Comparison of ENCODE assay signal across 9 mouse cellular contexts in the genomic region with DNA sequence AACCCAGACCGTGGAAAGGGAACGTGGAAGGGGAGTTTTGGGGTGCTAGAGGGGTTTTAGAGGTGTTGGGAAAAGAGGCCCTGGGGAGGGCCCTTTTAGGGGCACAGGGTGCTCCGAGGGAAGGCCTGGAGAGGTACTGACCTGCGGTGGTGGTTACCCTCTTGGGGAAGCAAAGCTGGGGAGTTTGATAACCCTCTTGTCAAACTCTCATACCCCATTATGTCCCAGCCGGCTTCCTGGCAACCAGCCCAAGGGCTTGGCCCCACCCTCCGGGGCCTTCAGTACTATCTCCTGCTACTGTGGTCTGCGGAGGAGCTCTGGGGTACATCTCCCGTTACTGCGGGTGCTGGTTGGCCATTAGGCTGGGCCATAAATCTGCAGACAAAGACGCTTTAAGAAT. TPM values are rescaled to one million over a fixed set of nuclear protein-coding genes. Genes with fewer than 3 reads are reported as not detected.
DNase-seq lines count a peak whose midpoint lies in the region; ATAC-seq and TF ChIP-seq lines count a peak whose summit lies in the region.
"Had no signal": no experiment of that assay in that cellular context is flagged by ENCODE, and none has a peak within 500 bp of the region (broad histone marks: within the 10 kb centered on the region; RNA-seq: fewer than 3 reads in every experiment).

No protein-coding gene starts in this region.

- peaks cover 6% of the 10 kb centered on the region for H3K4me1 ChIP-seq in lung, embryonic 14.5 days (ENCODE audit: insufficient read depth)
- peaks cover 4% of the 10 kb centered on the region; the same call in 1 of the 2 replicates for H3K4me1 ChIP-seq in heart, postnatal 0 days (ENCODE audit: control insufficient read depth, insufficient read depth)
- peaks cover 27% of the 10 kb centered on the region for H3K4me1 ChIP-seq in liver, embryonic 12.5 days
- H3K4me1 ChIP-seq in stomach, embryonic 14.5 days (ENCODE audit: control insufficient read depth, insufficient read depth, low read length), result peaks cover 9% of the 10 kb centered on the region; the same call in 1 of the 2 replicates

- no peak for ATAC-seq in lung, embryonic 14.5 days (ENCODE audit: insufficient read depth)
- ATAC-seq in heart, postnatal 0 days (ENCODE audit: insufficient read depth, low read depth), result no peak
- peak; percentile 47; the same call in 1 of the 2 replicates for ATAC-seq in liver, embryonic 12.5 days
- ATAC-seq in stomach, embryonic 14.5 days (ENCODE audit: insufficient number of reproducible peaks, insufficient read depth, low FRiP score, low read depth), result no peak

- H3K36me3 ChIP-seq in lung, embryonic 14.5 days (ENCODE audit: insufficient read depth), result no peaks in the 10 kb centered on the region
- no peaks in the 10 kb centered on the region for H3K36me3 ChIP-seq in heart, postnatal 0 days (replicated peaks; ENCODE audit: control insufficient read depth, insufficient read depth, low read length)
- no peaks in the 10 kb centered on the region for H3K36me3 ChIP-seq in liver, embryonic 12.5 days
- no peaks in the 10 kb centered on the region for H3K36me3 ChIP-seq in stomach, embryonic 14.5 days (ENCODE audit: control insufficient read depth, insufficient read depth, low read length)

- peaks cover 44% of the 10 kb centered on the region for H3K27me3 ChIP-seq in lung, embryonic 14.5 days (ENCODE audit: insufficient read depth, low read length)
- peaks cover 40% of the 10 kb centered on the region for H3K27me3 ChIP-seq in heart, postnatal 0 days (ENCODE audit: control insufficient read depth, insufficient read depth, low read length)
- H3K27me3 ChIP-seq in liver, embryonic 12.5 days (replicated peaks), result peaks cover 66% of the 10 kb centered on the region
- peaks cover 28% of the 10 kb centered on the region for H3K27me3 ChIP-seq in stomach, embryonic 14.5 days (ENCODE audit: control insufficient read depth, insufficient read depth, low read length)

- no peak overlapping the region for H3K27ac ChIP-seq in lung, embryonic 14.5 days (ENCODE audit: low read depth)
- H3K27ac ChIP-seq in heart, postnatal 0 days (ENCODE audit: low read depth), result no peak overlapping the region
- H3K27ac ChIP-seq in liver, embryonic 12.5 days, result no peak overlapping the region
- H3K27ac ChIP-seq in stomach, embryonic 14.5 days (ENCODE audit: low read length), result no peak overlapping the region

- WGBS in lung, embryonic 14.5 days, result 10% methylated on average over 10 of the region's 10 CpGs
- 11% methylated on average over 10 of the region's 10 CpGs for WGBS in heart, postnatal 0 days
- WGBS in liver, embryonic 12.5 days (ENCODE audit: insufficient replicate concordance), result 3% methylated on average over 10 of the region's 10 CpGs
- WGBS in stomach, embryonic 14.5 days, result 13% methylated on average over 10 of the region's 10 CpGs

- no peak for TF ChIP-seq CTCF in lung, embryonic 14.5 days (IDR thresholded peaks at IDR 0.05; ENCODE audit: low read depth)
- TF ChIP-seq CTCF in heart, postnatal 0 days (IDR thresholded peaks at IDR 0.05; ENCODE audit: low read depth), result no peak

- H3K9ac ChIP-seq in lung, embryonic 14.5 days, result 0 out of 2 replicates have a peak overlapping the region, but pooled peaks have one; percentile 7
- H3K9ac ChIP-seq in heart, postnatal 0 days (replicated peaks; ENCODE audit: low read depth, low read length), result no peak overlapping the region
- peak overlapping the region; percentile 58; the same call in 1 of the 2 replicates for H3K9ac ChIP-seq in liver, embryonic 12.5 days
- H3K9ac ChIP-seq in stomach, embryonic 14.5 days (replicated peaks; ENCODE audit: low read depth, low read length), result no peak overlapping the region

- peak; percentile 56 for DNase-seq in lung, embryonic 14.5 days
- no peak for DNase-seq in lung, postnatal 25 days (ENCODE audit: low spot score)
- peak; percentile 75 to 81 for DNase-seq in cerebellum, postnatal 25 days
- no peak for DNase-seq in heart, postnatal 0 days (ENCODE audit: low spot score)
- DNase-seq in ovary, adult 18-20 months (ENCODE audit: low spot score), result no peak
- no peak for DNase-seq in gastrocnemius, postnatal 36 days

- intact Hi-C loops in gastrocnemius, postnatal 36 days (cut with DNase I), result no loop called here

- peak overlapping the region; percentile 34; the same call in 1 of the 2 replicates for H3K4me3 ChIP-seq in lung, embryonic 14.5 days (ENCODE audit: low read depth, low read length)
- H3K4me3 ChIP-seq in heart, postnatal 0 days (ENCODE audit: low read depth, low read length), result peak overlapping the region; percentile 44
- H3K4me3 ChIP-seq in liver, embryonic 12.5 days, result peak overlapping the region; percentile 48
- H3K4me3 ChIP-seq in stomach, embryonic 14.5 days (ENCODE audit: low read depth, low read length), result peak overlapping the region; percentile 35

- no peak for TF ChIP-seq EP300 in heart, postnatal 0 days (IDR thresholded peaks at IDR 0.05; ENCODE audit: low read depth)

- H3K4me2 ChIP-seq in lung, embryonic 14.5 days, result peak overlapping the region; percentile 65
- peak overlapping the region; percentile 71 for H3K4me2 ChIP-seq in heart, postnatal 0 days (ENCODE audit: low read depth, low read length)
- H3K4me2 ChIP-seq in liver, embryonic 12.5 days, result peak overlapping the region; percentile 75
- peak overlapping the region; percentile 49 for H3K4me2 ChIP-seq in stomach, embryonic 14.5 days (replicated peaks; ENCODE audit: low read depth, low read length)

- no peaks in the 10 kb centered on the region for H3K9me3 ChIP-seq in lung, embryonic 14.5 days (ENCODE audit: low read depth, low read length)
- no peaks in the 10 kb centered on the region for H3K9me3 ChIP-seq in heart, postnatal 0 days (replicated peaks; ENCODE audit: control insufficient read depth, low read length)
- no peaks in the 10 kb centered on the region for H3K9me3 ChIP-seq in liver, embryonic 12.5 days (replicated peaks)
- no peaks in the 10 kb centered on the region for H3K9me3 ChIP-seq in stomach, embryonic 14.5 days (ENCODE audit: control insufficient read depth, low read depth, low read length)

RNA-seq across cellular contexts. Expression of gene Odf3b, which starts 0.3 kb away (rescaled TPM):
- 1.1 and 1.3 TPM in 2 replicates for polyA plus RNA-seq in lung, embryonic 14.5 days (2014; fragmentation: Nextera tagmentation; extraction: Ambion mirVana)
- total RNA-seq in heart, postnatal 0 days (2014; rRNA removed; ENCODE audit: low replicate concordance), result 0.46 TPM in 1 of 2 replicates, not detected in the other
- polyA plus RNA-seq in heart, postnatal 0 days (2015; fragmentation: Nextera tagmentation; extraction: Ambion mirVana), result 0.67 and 1.7 TPM in 2 replicates
- 0.50 and 0.65 TPM in 2 replicates for polyA plus RNA-seq in liver, embryonic 12.5 days (2016; fragmentation: Nextera tagmentation; extraction: Ambion mirVana)
- 0.80 and 1.3 TPM in 2 replicates for polyA plus RNA-seq in stomach, embryonic 14.5 days (2014; fragmentation: Nextera tagmentation; extraction: Ambion mirVana)
- under 1 TPM; 0.42 to 0.87 TPM for total RNA-seq in gastrocnemius, postnatal 36 days (2021)
- total RNA-seq: adrenal gland, postnatal 36 days had no signal

RNA-seq across cellular contexts. Expression of gene Tymp, which starts 2.6 kb away (rescaled TPM):
- polyA plus RNA-seq in lung, embryonic 14.5 days (2014; fragmentation: Nextera tagmentation; extraction: Ambion mirVana), result 0.96 and 1.5 TPM in 2 replicates
- 1.6 and 7.2 TPM in 2 replicates for total RNA-seq in heart, postnatal 0 days (2014; rRNA removed; ENCODE audit: low replicate concordance)
- polyA plus RNA-seq in heart, postnatal 0 days (2015; fragmentation: Nextera tagmentation; extraction: Ambion mirVana), result 1.3 and 1.4 TPM in 2 replicates
- polyA plus RNA-seq in liver, embryonic 12.5 days (2016; fragmentation: Nextera tagmentation; extraction: Ambion mirVana), result 0.62 and 0.75 TPM in 2 replicates
- 1.1 and 2.5 TPM in 2 replicates for polyA plus RNA-seq in stomach, embryonic 14.5 days (2014; fragmentation: Nextera tagmentation; extraction: Ambion mirVana)
- total RNA-seq in gastrocnemius, postnatal 36 days (2021), result under 1 TPM; 0.35 to 0.48 TPM

RNA-seq across cellular contexts. Expression of gene Klhdc7b, which starts 5.3 kb away (rescaled TPM):
- not detected in 2 replicates for polyA plus RNA-seq in lung, embryonic 14.5 days (2014; fragmentation: Nextera tagmentation; extraction: Ambion mirVana)
- total RNA-seq in heart, postnatal 0 days (2014; rRNA removed; ENCODE audit: low replicate concordance), result not detected in 2 replicates
- not detected in 2 replicates for polyA plus RNA-seq in heart, postnatal 0 days (2015; fragmentation: Nextera tagmentation; extraction: Ambion mirVana)
- polyA plus RNA-seq in liver, embryonic 12.5 days (2016; fragmentation: Nextera tagmentation; extraction: Ambion mirVana), result not detected in 2 replicates
- polyA plus RNA-seq in stomach, embryonic 14.5 days (2014; fragmentation: Nextera tagmentation; extraction: Ambion mirVana), result 0.06 TPM in 1 of 2 replicates, not detected in the other
- total RNA-seq in gastrocnemius, postnatal 36 days (2021), result not detected
- total RNA-seq: adrenal gland, postnatal 36 days had no signal

RNA-seq across cellular contexts. Expression of gene Sco2, which starts 5.8 kb away (rescaled TPM):
- polyA plus RNA-seq in lung, embryonic 14.5 days (2014; fragmentation: Nextera tagmentation; extraction: Ambion mirVana), result 4.5 and 7.5 TPM in 2 replicates
- total RNA-seq in heart, postnatal 0 days (2014; rRNA removed; ENCODE audit: low replicate concordance), result 29.0 and 30.6 TPM in 2 replicates
- polyA plus RNA-seq in heart, postnatal 0 days (2015; fragmentation: Nextera tagmentation; extraction: Ambion mirVana), result 8.1 and 9.4 TPM in 2 replicates
- 4.9 and 5.6 TPM in 2 replicates for polyA plus RNA-seq in liver, embryonic 12.5 days (2016; fragmentation: Nextera tagmentation; extraction: Ambion mirVana)
- polyA plus RNA-seq in stomach, embryonic 14.5 days (2014; fragmentation: Nextera tagmentation; extraction: Ambion mirVana), result 4.6 and 6.8 TPM in 2 replicates
- 10 to 100 TPM; 12.0 to 19.1 TPM for total RNA-seq in gastrocnemius, postnatal 36 days (2021)

RNA-seq across cellular contexts. Expression of gene Ncaph2, which starts 23.9 kb away (rescaled TPM):
- 157 and 168 TPM in 2 replicates for polyA plus RNA-seq in lung, embryonic 14.5 days (2014; fragmentation: Nextera tagmentation; extraction: Ambion mirVana)
- 83.8 and 136 TPM in 2 replicates for total RNA-seq in heart, postnatal 0 days (2014; rRNA removed; ENCODE audit: low replicate concordance)
- polyA plus RNA-seq in heart, postnatal 0 days (2015; fragmentation: Nextera tagmentation; extraction: Ambion mirVana), result 59.4 and 64.3 TPM in 2 replicates
- polyA plus RNA-seq in liver, embryonic 12.5 days (2016; fragmentation: Nextera tagmentation; extraction: Ambion mirVana), result 134 TPM in 2 replicates
- polyA plus RNA-seq in stomach, embryonic 14.5 days (2014; fragmentation: Nextera tagmentation; extraction: Ambion mirVana), result 148 and 159 TPM in 2 replicates
- 10 to 100 TPM; 36.7 to 43.0 TPM for total RNA-seq in gastrocnemius, postnatal 36 days (2021)

Comparison
In these comparisons a context has a peak if more than half of its experiments do, and no peak if none do; other contexts are left out.
1. DNase-seq: peak in lung, embryonic 14.5 days (single experiment) and cerebellum, postnatal 25 days (2 of 2); none in lung, postnatal 25 days (single experiment), heart, postnatal 0 days (single experiment), ovary, adult 18-20 months (single experiment) and gastrocnemius, postnatal 36 days (0 of 2).
2. H3K9ac ChIP-seq: peak in lung, embryonic 14.5 days (single experiment) and liver, embryonic 12.5 days (single experiment); none in heart, postnatal 0 days (single experiment) and stomach, embryonic 14.5 days (single experiment).
3. Peak in every context shown above with its lines, with median percentiles within 50 percentile points of each other: H3K4me2 ChIP-seq and H3K4me3 ChIP-seq.